Mouse (Mus musculus) lung, adult 10 weeks (tissue): Measurements from ENCODE around the gene Ube2h. TPM values are rescaled to one million over a fixed set of nuclear protein-coding genes. Genes with fewer than 3 reads are reported as not detected.

Experiments
- polyA plus RNA-seq: library from polyadenylated mRNA; stranded (reverse); fragments of 350-450 nt; fragmentation: Illumina TruSeq; extraction: RNeasy Lipid Tissue Mini Kit (QIAGEN cat#74804); gene quantifications from one replicate; pipeline ENCODE4 v1.2.3, GENCODE M21; 2014; ENCODE audit warnings: low read depth, low replicate concordance; ENCODE audit not compliant: insufficient read depth

Ube2h gene
- polyA plus RNA-seq = 38.1 TPM

GRCm38 (mm10) chr6:30304399-30304917 is at the start of gene Ube2h:
Gene Ube2h (minus strand): TSS chr6:30304539.

Other genes with a start within 250 kb of the Ube2h start
- gene Zc3hc1, start 86.5 kb upstream of the Ube2h start, polyA plus RNA-seq = 17.8 TPM
- 10.7 TPM for gene Klhdc10, start 97.3 kb upstream of the Ube2h start, polyA plus RNA-seq
- 9.0 TPM for gene Tmem209, start 205.2 kb upstream of the Ube2h start, polyA plus RNA-seq
- gene Ssmem1, start 205.3 kb upstream of the Ube2h start, polyA plus RNA-seq = not detected
- gene Cpa2, start 237.0 kb upstream of the Ube2h start, polyA plus RNA-seq = not detected